Mouse (Mus musculus) cortical plate, adult 2 months (tissue): ENCODE measurements around the gene Naa80. TPM values are rescaled to one million over a fixed set of nuclear protein-coding genes. Genes with fewer than 3 reads are reported as not detected.

ENCODE experiments used
- H3K27ac ChIP-seq: fragments of 200-500 bp; 2 replicates; pipeline ENCODE4 v1.5.1; 2012; ENCODE audit warnings: low read length, control low read depth, inconsistent platforms; ENCODE audit not compliant: insufficient read depth
- H3K4me1 ChIP-seq: fragments of 200-500 bp; 2 replicates; pipeline ENCODE4 v1.6.1; 2011; ENCODE audit warnings: low read length; ENCODE audit not compliant: control insufficient read depth, insufficient read depth
- H3K4me3 ChIP-seq: fragments of 200-500 bp; 2 replicates; pipeline ENCODE4 v1.5.1; 2011; ENCODE audit warnings: mild to moderate bottlenecking, low read length, control low read depth; ENCODE audit not compliant: insufficient read depth
- CTCF ChIP-seq: fragments of 200-500 bp; IDR thresholded peaks from 2 replicates; pipeline ENCODE4 v1.5.1; 2011; ENCODE audit warnings: mild to moderate bottlenecking, control low read depth, low read length; ENCODE audit not compliant: insufficient read depth; ENCODE audit errors: extremely low read depth
- POLR2A ChIP-seq: fragments of 200-500 bp; IDR thresholded peaks from 2 replicates; pipeline ENCODE4 v1.6.1; 2011; ENCODE audit warnings: mild to moderate bottlenecking, low read length, control low read depth; ENCODE audit not compliant: insufficient read depth; ENCODE audit errors: extremely low read depth
- polyA plus RNA-seq: library from polyadenylated mRNA; depleted of rRNA; stranded (reverse); fragments of >200 nt; gene quantifications from 2 replicates; pipeline ENCODE4 v1.2.3, GENCODE M21; 2012

Naa80 gene
- polyA plus RNA-seq, 1 experiment, result 13.8 TPM

DNA sequence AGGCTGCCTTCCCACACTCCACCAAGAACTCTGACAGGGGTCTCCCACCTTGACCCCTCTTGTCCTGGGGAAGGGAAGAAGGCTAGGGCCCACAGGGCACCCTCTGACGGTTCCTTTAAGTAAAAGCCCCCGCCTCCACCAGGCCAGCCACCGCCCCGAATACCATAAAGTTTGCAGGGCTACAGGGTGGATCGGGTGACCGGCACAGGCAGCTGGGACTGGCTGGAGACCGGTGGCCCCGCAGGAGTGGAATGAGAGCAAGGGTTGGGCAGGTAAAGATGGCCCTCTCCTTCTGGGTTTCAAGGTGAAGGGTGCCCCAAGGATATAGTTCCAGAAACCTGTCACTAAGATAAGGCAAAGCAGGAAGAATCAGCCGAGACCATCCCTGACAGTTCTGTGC lies 27.9 kb downstream of the Naa80 start:
- no peak overlapping the region for H3K4me3 ChIP-seq
- peaks cover under 1% of the 10 kb centered on the region; the same call in 1 of the 2 replicates for H3K4me1 ChIP-seq
- TF ChIP-seq CTCF (no peak), POLR2A (no peak)
- H3K27ac ChIP-seq, result no peak overlapping the region

DNA sequence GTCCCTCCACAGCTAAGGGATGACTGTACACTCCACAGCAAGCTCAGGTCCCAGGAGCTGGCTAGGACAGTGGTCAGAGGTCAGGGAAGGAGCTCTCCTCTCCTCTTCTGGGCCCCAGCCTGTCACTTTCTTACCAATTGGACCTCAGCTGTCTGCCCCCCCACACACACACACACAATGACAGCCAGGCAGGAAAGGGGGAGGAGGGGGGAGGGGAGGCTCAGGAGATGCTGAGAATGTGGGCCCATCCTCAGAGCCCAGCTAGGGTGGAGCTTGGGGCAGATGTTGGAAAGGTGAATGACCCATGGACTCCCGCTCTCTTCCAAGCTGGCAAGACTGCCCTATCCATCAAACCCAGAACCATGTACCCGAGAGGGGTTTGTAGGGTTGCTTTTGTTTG lies 28.3 kb downstream of the Naa80 start:
- Histone ChIP-seq H3K4me1 (peaks cover 4% of the 10 kb centered on the region; the same call in 1 of the 2 replicates), H3K4me3 (no peak overlapping the region), H3K27ac (no peak overlapping the region)
- no peak for TF ChIP-seq POLR2A
- no peak for TF ChIP-seq CTCF

DNA sequence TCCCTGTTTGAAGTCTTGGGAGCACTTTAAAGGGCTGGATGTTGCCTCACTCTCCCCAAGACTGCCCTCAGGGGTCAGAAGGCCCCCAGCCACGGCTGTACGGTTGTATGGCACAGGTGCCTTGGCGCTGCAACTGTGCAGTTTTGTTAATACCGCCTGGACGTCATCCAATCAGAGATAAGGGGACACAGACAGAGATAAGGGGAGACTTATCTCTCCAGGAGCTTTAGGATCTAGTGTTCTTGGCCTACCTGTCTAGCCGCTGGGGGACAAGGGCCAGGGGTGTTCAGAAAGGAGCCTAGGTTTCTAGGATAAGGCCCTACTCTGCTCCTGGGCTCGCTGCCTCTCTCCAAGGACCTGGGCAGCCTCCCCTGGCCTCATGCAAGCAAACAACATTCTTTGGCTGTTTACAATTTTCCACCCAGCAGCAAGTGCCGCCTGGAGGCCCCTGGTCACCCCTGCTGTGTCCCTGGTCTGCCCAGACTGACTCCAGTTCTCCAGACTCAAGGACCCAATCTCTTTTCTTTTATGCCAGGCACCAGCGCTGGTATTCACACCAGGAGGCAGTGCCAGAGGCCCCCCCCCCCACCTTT lies 29.1 kb downstream of the Naa80 start:
- Histone ChIP-seq H3K4me1 (0 out of 2 replicates have a peak, but pooled peaks cover 5% of the 10 kb centered on the region), H3K4me3 (no peak overlapping the region), H3K27ac (no peak overlapping the region)
- TF ChIP-seq CTCF (no peak), POLR2A (no peak)

DNA sequence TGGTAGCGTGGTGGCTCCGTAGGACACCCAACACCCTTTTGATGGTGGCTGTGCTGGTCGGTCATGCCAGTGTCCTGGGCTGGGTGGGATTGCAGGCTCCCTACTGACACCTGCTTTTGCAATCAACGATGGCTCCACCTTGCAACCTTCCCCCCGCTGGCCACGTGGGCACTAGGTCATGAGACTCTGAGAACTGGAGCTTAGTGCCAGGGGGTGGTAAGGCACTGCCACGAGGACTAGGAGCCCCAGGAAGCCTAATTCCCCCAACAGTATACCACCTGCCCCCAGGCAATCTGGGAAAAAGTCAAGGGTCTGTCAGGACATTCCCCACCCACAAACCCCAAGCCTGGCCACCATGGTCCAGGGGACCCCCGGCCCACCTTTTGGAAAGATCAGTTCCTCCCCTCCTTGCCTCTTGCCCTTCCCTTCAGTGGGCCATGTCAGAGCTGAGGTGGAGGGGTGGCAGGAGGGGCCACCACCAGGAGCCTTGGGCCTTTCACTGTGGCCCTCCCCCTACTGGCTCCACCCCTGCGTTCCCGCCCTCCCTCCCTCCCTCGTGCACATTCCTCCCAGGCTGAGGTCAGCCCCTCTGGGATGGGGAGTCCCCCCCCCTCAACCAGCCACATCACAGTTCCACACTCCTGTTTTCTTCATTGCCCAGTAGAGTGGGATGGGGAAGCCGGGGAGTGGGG lies 30.2 kb downstream of the Naa80 start, which contains the start of gene Sema3b:
TSS of gene Sema3b (minus strand) at position 489 of the 692 bp plus-strand sequence.
- TF ChIP-seq CTCF (no peak), POLR2A (no peak)
- Histone ChIP-seq H3K4me3 (no peak within 1 kb of the TSS), H3K27ac (no peak within 1 kb of the TSS), H3K4me1 (0 out of 2 replicates have a peak, but pooled peaks cover 5% of the 10 kb centered on the region)

DNA sequence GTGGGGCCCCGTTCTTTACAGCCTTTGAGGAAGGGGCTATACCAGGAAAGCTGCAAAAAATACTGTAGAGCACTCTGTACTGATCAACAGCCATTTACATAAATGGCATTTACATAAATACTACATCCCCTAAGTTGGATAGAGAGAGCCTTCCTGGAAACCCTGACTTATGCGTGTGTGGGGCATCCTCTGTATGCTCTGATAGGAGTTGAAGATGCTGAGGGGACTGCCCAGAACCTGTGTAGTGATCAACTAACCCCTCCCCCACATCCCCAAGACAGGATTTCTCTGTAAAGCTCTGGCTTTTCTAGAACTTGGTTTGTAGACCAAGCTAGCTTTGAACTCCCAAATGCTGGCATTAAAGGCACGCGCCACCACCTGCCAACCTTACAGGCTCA lies 30.7 kb downstream of the Naa80 start:
- no peak overlapping the region for H3K27ac ChIP-seq
- TF ChIP-seq POLR2A (no peak), CTCF (no peak)
- H3K4me1 ChIP-seq, result 0 out of 2 replicates have a peak, but pooled peaks cover 5% of the 10 kb centered on the region
- no peak overlapping the region for H3K4me3 ChIP-seq

DNA sequence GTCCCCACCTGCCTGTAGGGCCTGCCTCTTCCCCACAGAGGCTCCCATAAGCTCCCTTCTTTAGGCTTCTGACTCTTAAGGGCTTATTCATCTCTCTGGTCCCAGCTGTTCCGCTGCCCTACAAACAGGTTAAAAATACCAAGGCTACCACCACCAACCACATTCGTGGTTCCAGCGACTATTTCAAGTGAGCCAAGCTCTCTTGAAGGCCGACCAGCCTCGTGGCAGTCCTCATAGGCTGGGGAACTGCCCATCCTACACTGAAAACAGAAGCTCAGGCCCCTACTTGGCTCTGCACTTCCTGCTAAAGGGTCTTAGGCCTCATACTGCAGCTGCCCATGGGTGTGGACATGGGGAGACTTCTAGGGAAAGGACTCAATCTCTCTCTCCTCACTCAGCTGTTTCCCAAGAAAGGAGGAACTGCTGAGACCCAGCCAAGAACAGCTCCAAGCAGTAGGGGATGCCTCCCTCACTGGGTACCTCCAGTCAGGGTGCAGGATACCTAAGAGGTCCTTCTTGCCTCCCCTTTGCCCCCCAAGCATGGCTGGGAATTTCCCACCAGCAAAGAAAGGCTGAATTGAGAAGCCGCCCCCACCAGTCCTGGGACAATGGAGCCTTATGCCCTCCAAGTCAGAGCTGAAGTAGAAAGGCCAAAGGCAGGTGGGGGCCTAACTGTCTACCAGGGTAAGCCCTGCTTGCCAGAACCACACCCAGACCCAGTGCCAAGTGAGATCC lies 32.9 kb downstream of the Naa80 start:
- TF ChIP-seq POLR2A, result no peak
- TF ChIP-seq CTCF, result no peak
- H3K4me3 ChIP-seq, result 0 out of 2 replicates have a peak overlapping the region, but pooled peaks have one; percentile 11
- peak overlapping the region; percentile 97 for H3K27ac ChIP-seq
- H3K4me1 ChIP-seq, result 0 out of 2 replicates have a peak, but pooled peaks cover 5% of the 10 kb centered on the region

DNA sequence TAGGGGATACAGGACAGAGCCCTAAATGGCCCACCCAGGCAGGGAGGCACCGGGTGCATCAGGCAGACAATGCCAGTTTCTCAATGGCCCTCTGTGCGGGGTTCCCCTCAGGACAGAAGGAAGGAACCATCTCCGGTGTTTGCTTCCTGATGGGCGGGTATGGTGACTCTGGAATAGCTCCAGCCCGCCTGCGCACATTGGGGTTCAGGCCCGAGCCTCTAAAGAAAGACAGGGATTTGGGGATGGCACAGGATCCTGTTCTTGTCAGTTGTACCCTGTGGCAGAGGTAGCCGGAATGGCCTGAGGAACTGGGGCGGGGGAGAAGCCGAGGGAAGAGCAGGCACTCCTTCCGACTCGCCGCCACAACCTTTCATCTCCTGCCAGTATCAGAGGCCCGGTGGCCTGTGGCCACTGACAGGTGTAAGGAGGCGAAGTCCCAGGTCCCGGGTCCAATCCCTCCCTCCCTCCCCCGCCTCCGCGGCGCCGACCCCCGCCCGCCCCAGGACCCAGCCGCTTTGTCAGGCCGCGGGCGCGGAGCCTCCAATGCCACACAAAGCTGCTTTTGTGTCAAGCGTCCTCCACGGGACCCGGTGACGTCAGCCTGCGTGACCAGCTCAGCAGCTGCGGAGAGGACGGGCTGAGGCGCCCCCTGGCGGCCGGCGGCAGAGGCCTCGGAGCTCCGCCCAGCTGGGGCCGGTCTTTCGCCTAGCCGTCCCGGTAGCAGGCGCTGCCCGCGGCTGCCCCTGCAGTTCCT lies 33.7 kb downstream of the Naa80 start:
- TF ChIP-seq POLR2A (peak; percentile 85; the same call in 1 of the 2 replicates), CTCF (peak; percentile 62)
- H3K4me3 ChIP-seq, result peak overlapping the region; percentile 11; the same call in 1 of the 2 replicates
- H3K27ac ChIP-seq, result peak overlapping the region; percentile 97
- H3K4me1 ChIP-seq, result 0 out of 2 replicates have a peak, but pooled peaks cover 5% of the 10 kb centered on the region

DNA sequence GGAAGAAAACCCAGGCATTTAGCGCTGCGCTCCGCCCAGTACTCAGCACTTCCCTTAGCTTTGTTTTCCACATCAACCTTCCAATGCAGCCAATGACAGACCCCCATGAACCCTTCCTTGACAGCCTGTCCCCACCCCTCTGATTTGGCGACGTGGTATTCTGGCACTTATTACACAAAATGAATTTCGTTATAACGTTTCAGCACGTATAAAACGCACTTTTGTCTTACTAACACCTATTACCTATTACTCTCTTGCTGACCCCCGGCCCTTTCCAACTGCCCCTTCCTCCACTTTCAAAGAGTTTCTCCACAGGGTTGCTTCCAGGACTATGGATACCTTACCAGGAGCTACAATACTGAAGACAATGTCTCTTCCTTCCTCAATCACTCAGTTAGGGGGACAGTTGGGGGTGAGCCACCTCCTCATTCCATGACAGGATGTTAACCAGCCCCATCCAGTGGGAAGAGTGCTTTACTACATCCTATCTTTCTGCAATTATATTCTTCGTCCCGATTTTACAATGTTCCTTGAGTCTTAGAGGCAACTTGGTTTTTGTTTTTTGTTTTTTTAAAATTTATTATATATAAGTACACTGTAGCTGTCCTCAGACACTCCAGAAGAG lies 34.4 kb downstream of the Naa80 start:
- H3K4me1 ChIP-seq, result 0 out of 2 replicates have a peak, but pooled peaks cover 5% of the 10 kb centered on the region
- 0 out of 2 replicates have a peak overlapping the region, but pooled peaks have one; percentile 0 for H3K4me3 ChIP-seq
- TF ChIP-seq POLR2A, result no peak
- no peak; the same call in 1 of the 2 replicates for TF ChIP-seq CTCF
- H3K27ac ChIP-seq, result peak overlapping the region; percentile 30
